Mouse (Mus musculus) gastrocnemius, adult 18-20 months (tissue): ENCODE measurements around the gene Mrps14. TPM values are rescaled to one million over a fixed set of nuclear protein-coding genes. Genes with fewer than 3 reads are reported as not detected.

Source experiments
- DNase-seq: peaks from one replicate; pipeline ENCODE4 v3.0.0; 2021; ENCODE audit warnings: low spot score
- total RNA-seq, 2 experiments: library from RNA; stranded (reverse); gene quantifications; 2 replicates each; pipeline ENCODE4 v1.2.3; 2021

The Mrps14 gene
- total RNA-seq, 2 experiments from 2014 or later = 68.9 to 74.9 TPM

DNA sequence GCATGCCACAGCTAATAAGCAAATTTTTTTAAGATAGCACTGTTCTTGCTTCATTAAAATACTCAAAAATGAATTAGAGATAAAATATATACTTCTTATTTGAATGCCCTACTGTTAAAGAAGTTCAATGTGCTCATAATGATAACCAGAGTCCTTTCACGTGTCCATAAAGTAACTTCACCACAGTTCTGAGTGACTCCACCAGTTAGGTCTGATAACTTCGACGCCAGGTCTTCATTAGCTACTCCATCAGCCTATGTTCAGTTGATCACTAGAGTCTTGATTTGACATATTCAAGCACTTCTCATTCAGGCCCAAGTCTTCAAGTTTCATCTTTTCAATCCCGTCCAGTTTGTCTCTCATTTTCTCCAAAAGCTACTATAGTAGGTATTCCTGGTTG is 32.2 kb downstream of the Mrps14 start:
- no peak for DNase-seq

GRCm38 (mm10) chr1:160227850-160228249 is 32.8 kb downstream of the Mrps14 start:
- no peak for DNase-seq

- DNase-seq = peak; percentile 32
Observed at GRCm38 (mm10) chr1:160231013-160231412, 36.0 kb downstream of the Mrps14 start.

DNA sequence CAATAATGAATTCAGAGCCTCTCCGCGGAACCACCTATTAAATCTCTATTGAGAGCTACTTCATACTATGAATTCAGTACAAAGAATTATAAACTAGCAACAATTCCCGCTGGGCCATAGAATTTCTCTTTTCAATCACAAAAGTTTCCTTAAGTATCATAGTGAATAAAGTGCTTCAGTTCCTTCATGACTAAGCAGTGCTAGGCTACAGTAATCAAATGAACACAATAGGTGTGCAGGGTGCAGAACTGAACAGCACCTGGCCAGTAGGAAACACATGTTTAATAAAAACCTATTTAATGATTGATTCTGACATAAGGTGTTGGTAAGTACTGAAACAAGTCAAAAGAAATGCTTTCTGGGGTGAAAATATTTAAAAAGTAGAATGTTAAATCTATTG is 37.1 kb downstream of the Mrps14 start:
- DNase-seq = no peak

DNA sequence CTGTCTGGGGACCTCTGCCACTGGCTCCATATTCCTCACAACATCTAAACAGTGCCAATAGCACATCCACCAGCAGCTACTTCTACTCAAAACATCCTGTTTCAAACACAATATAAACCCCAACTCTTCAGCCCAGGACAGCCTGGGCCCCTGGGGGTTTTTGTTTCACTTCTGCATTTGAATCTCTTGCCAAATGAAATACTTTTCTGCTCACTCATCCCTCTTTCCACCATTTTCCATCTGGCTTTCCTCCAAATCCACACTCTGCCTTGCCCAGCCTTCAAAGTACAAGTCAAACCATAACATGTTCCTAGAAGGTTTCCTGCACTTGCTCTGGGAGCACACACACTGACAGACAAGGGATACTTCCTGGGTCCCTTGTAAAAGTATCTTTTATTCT is 38.9 kb downstream of the Mrps14 start:
- peak; percentile 19 for DNase-seq

DNA sequence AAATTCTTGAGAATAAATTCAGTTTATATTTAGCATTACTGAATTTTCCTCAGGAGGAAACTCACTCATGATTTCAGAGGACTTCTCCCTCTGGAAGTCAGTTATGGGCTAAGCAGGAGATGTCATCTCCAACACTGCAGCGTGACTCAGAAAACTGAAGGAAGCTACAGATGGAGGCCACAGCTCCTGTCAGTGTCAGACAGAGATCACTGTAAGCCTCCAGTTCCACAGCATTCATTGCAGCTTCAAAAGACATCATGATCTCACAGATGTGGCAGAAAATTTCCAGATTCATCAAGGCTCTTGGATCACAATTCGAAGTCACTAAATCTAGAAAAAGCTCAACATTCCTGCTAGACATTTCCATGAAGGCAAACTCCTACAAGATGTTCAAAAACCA is 43.0 kb downstream of the Mrps14 start:
- DNase-seq = no peak

GRCm38 (mm10) chr1:160238852-160239443 is 43.9 kb downstream of the Mrps14 start:
- DNase-seq = no peak

- DNase-seq = no peak
Observed at GRCm38 (mm10) chr1:160240091-160240490, 45.1 kb downstream of the Mrps14 start.

DNA sequence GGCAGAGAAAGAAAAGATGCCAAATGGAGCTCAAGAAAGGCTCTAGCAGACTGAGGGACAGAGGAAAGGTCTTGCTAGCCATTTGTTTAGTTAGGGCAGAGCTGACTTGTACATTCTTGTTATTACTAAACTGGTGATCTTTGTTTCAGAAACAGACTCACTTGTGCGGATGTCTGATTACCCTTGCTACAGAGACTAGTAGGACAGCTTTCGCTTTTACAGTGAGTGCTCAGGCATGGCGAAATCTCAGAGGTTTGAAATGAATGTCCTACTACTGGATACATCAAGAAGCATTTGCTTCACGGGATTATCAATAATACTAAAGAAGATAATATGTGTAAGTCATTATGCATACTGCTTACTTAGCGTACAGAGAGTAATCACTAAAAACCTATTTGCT is 49.7 kb downstream of the Mrps14 start:
- DNase-seq = no peak

GRCm38 (mm10) chr1:160245954-160246353 is 50.9 kb downstream of the Mrps14 start:
- DNase-seq = no peak

DNA sequence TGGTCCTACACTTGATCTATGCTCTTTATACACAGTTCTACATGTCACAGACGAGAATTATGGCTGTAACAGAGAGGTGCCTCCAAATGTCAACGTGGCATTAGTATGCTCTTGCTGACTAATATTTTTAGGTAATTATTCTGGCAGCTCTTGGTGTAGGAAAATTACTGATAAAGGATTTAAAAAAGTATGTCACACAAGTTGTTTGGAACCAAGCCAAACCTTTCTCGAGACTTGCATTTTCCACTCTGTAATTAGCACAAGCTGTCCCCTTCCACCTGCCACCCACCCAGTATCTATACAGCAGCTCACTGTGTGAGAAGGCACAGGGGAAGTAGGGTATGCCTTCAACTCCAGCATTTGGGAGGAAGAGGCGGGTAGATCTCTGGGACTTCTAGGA is 51.8 kb downstream of the Mrps14 start:
- no peak for DNase-seq

- DNase-seq = no peak
Observed at GRCm38 (mm10) chr1:160247473-160247872, 52.5 kb downstream of the Mrps14 start.

- DNase-seq = no peak
Observed at GRCm38 (mm10) chr1:160249786-160250185, 54.8 kb downstream of the Mrps14 start.

GRCm38 (mm10) chr1:160250782-160251181 is 55.8 kb downstream of the Mrps14 start:
- no peak for DNase-seq

GRCm38 (mm10) chr1:160251388-160252007 is 56.5 kb downstream of the Mrps14 start:
- DNase-seq = no peak

Other genes starting within 250 kb of the Mrps14 start
- gene 4930523C07Rik, start 150.8 kb upstream of the Mrps14 start, total RNA-seq = 1 to 10 TPM; 5.4 to 5.7 TPM
- not detected for gene Tnn, start 41.6 kb upstream of the Mrps14 start, total RNA-seq
- 10 to 100 TPM; 55.7 to 56.1 TPM for gene Cacybp, start 17.7 kb downstream of the Mrps14 start, total RNA-seq